Mouse (Mus musculus) lung, postnatal 36 days (tissue): Measurements from ENCODE around the gene Zfp553.
"Not testable (repeated sequence)": the region's sequence is repeated elsewhere in the genome, so short reads cannot be mapped to it uniquely, and the experiment has no call there.

Source experiments
- DNase-seq: peaks from one replicate; pipeline ENCODE4 v3.0.0; 2022; ENCODE audit warnings: mixed read lengths

Gene Zfp553

DNA sequence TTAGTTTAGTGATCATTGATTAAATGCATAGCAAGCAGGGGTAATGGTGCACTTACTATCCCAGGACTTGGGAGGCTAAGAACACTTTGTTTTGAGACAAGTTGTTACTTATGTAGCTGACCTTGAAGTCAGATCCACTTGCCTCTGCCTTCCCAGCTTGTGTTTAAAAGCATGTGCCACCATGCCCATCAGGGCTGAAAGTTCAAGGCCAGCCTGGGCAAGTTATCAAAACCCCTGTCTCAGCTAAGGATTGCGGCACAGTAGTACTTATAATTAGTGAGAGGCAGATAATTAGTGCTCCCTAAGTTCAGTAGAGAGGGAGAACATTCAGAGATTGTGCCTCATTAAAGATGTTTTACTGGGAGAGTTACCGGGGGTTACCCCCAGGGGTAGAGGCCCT lies 1.9 kb downstream of the Zfp553 start:
- DNase-seq = no peak

DNA sequence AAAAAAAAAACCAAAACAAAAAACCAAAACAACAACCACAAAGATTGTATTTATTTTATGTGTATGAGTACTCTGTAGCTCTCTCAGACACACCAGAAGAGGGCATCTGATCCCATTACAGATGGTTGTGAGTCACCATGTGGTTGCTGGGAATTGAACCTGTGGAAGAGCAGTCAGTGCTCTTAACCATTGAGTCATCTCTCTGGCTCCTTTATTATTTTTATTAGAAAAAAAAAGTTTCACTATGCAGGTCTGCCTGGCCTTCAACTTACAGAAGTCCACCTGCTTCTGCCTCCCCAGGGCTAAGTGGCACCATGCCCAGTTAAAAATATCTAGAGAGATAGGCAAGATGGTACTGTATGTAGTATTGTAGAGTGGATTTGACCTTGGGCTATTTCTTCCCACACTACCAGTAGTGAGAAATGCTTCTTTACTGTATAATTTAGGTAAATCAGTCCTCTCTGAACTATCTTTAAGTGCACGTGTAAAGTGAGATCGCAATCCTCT lies 10.6 kb downstream of the Zfp553 start:
- no peak for DNase-seq

DNA sequence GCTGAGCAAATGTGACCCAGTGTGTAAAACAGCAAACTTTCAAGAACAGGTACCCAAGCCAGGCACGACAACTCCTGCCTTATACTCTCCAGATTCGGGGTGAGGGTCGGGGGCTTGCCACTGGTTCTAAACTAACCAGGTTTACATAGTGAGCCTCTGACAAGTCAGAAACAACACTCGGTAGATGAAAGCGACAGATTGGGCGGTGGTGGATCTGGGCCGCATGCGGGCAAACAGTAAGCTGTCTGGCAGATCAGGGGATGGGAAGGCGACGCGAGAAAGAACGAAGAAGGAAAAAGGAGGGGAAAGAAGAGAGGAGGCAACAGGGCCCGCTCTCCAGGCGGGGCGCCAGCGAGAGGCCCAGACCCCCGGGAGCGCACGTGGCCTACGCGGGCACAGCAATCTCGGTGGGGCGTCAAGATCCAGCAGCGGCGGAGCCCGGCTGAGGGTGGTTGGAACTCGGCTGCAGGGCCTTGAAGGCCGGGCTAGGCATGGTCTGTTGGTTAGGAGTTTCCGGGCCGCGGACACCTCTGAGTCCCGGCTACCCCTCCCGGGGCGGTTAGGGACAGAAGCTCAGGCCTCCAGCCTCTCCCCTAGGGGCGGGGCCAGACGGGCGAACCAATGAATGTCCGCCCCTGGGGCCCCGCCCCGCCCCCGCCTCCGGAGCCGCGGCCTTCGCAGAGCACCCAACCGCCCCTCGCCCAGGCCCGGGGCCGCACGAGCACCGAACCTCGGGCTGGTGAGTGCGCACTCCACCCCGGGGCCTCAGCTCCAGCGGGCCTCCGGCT lies 11.2 kb downstream of the Zfp553 start, which contains the start of gene Zfp771:
Zfp771 (plus strand) TSS at position 405 of the 788 bp plus-strand sequence.
- peak; percentile 98 for DNase-seq

DNA sequence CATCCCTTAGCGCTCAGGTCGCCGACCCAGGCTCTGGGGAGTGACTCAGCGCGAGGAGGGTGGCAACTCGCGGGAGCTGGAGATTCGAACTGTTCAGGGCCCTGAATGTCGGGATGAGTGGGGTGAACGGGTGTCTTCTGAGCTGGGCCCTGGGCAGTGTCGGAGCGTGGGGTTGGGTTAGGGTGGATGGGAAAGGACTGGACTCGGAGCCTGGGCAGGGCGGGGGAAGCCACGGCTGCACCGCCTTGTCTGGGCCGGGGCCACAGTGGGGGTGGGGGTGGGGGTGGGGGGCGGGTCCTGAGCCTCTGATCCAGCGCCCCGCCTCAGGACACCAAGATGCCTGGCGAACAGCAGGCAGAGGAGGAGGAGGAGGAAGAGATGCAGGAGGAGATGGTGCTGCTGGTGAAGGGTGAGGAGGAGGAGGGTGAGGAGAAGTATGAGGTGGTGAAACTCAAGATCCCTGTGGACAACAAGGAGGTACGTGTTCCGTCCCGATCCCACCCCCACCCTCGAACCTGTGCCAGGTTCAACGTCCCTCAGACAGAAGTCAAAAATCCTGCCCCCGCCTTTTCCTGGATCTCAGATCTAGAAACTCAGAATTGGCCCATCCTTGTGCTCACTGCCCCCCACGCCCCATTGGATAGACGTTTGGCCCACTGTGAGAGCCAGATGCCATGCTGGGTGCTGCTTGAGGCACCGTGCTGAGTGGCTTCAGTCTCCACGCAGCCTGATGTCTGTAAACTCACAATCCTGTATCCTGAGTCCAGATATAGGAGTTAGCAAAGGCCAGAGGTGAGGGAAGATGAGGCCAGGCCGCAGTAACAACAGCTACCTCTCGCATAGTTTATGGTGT lies 12.0 kb downstream of the Zfp553 start:
- DNase-seq = peak; percentile 42

DNA sequence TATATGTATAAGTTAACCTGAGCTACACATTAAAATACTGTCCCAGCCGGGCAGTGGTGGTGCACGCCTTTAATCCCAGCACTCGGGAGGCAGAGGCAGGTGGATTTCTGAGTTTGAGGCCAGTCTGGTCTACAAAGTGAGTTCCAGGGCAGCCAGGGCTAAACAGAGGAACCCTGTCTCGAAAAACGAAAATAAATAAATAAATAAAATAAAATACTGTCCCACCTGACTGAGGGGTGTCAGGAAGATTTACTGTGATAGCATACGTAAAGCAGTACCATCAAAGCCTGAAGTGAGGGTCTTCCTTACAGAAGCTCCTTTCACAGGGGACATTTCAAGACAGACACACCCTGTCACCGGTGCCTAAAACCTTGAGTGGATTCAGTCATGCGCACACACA lies 17.6 kb downstream of the Zfp553 start:
- DNase-seq = not testable (repeated sequence)

DNA sequence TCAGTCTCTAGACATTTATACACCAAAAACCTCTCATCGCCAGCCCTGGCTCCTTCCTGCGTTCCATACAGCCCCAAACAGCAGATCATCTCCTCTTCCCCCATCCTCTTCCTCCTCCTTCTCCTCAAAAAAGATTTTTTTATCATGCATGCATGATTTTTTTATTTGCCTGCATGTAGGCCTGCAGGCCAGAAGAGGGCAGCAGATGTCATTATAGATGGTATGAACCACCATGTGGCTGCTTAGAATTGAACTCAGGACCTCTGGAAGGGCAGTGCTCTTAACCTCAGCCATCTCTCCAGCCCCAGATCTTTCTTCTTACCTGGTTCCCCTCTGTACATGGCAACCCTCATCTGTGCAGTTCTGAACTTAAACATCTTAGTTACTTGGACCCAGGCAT lies 19.6 kb downstream of the Zfp553 start:
- peak; percentile 55 for DNase-seq

DNA sequence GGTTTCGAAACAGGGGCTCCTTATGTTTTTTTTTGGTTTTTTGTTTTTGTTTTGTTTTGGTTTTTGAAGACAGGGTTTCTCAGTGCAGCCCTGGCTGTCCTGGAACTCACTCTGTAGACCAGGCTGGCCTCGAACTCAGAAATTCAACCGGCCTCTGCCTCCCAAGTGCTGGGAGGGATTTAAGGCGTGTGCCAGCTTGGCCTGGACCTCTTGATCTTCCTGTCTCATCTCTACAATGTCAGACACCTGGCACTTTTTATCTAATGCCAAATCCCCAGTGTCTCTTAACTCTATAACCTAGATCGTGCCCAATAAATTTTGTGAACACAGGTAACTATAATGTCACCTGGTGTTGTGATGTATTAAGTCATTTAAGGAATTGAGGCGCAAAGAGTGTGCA lies 20.5 kb downstream of the Zfp553 start:
- no peak for DNase-seq

DNA sequence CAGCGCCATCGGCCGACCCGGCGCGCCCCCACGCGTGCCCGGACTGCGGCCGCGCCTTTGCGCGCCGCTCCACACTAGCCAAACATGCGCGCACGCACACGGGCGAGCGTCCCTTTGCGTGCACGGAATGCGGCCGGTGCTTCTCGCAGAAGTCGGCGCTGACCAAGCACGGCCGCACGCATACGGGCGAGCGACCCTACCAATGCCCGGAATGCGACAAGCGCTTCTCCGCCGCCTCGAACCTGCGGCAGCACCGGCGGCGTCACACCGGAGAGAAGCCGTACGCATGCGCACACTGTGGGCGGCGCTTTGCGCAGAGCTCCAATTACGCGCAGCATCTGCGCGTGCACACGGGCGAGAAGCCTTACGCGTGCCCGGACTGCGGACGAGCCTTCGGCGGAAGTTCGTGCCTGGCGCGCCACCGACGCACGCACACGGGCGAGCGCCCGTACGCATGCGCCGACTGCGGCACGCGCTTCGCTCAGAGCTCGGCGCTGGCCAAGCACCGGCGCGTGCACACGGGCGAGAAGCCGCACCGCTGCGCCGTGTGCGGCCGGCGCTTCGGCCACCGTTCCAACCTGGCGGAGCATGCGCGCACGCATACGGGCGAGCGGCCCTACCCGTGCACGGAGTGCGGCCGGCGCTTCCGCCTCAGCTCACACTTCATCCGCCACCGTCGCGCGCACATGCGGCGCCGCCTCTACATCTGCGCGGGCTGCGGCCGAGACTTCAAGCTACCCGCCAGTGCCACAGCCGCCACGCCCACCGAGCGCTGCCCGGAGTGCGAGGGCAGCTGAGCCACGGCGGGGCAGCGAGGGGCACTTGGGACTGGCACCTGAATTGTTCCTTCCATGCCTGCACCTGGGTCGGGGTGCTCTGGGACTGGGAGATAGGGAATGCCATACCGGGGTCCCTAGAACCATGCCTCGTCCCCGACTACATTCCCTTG lies 21.2 kb downstream of the Zfp553 start:
- DNase-seq = peak; percentile 96

DNA sequence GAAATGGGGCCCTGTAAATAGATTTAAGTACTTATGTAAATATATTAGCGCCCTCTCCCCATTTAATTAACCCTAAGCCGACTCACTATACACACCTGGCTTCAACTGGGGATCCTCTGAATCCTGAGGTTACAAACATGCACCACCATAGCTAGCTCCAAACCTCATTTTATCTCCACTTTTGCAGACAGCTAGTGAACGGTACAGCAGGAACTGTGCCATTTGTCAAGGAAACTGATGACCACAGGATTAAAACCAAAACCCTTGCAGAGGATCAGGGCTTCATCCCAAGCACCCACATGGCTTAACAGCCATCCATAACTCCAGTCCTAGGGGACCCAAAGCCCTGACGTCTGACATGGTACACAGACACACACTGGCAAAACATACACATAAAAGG lies 22.1 kb downstream of the Zfp553 start:
- no peak for DNase-seq

DNA sequence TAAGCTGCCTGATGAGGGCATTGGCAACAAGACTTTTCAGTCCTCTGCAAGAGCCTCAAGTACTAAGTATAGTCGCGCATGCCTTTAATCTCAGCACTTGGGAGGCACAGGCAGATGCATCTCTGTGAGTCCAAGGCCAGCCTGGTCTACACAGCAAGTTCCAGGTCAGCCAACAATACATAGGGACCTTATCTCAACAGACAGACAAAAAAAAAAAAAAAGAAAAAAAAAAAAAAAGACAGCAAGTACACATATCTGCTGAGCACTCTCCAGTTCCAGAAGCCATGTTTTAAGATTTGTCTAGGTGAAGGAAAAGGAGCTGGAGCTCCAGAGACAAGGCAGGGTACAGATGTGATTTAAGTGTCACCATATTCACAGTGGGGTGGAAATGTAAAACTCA lies 23.1 kb downstream of the Zfp553 start:
- DNase-seq = no peak

DNA sequence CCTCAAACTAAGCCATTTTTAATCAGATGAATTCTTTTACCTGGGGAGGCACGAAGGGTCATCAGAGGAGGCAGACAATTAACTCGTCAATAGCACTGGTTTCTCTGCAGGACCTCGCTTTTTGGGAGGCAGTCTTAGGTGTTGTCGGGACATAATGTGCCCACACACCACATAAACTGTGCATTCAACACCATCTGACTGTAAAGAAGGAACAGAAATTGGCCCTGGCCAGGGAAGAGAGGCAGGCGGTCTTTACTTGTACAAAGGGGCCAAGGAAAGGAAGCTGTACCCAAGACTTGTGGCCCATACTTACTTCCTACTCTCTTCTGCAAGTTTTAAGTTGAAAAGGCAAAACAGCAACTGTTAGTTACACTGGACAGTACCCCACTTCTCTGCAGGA lies 23.7 kb downstream of the Zfp553 start:
- DNase-seq = peak; percentile 18

DNA sequence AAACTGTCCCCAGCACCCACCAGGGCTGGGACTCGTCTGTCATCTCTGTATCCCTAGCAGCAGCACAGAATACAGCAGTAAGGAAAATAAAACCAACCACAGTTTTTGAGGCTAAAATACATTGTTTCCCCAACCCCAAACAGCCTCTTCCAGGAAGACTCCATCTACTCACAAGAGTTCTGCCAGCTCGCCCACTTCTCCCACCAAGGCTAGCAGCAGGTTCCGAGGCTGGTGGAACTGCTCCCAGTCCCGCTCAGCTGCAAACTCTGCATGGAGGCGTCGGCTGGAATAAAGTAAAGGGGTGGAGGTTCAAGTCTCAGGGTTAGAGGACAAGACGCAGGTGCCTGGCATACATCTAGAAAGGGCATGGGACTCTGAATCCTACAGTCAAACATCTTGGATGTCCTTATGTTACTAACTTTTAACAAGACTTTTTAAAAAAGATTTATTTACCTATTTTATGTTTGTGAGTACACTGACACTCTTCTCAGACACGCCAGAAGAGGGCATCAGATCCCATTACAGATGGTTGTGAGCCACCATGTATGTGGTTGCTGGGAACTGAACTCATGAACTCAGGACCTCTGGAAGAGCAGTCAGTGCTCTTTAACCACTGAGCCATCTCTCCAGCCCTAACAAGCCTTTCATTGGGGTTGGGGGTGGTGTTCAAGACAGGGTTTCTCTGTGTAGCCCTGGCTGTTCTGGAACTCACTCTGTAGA lies 26.5 kb downstream of the Zfp553 start:
- no peak for DNase-seq

DNA sequence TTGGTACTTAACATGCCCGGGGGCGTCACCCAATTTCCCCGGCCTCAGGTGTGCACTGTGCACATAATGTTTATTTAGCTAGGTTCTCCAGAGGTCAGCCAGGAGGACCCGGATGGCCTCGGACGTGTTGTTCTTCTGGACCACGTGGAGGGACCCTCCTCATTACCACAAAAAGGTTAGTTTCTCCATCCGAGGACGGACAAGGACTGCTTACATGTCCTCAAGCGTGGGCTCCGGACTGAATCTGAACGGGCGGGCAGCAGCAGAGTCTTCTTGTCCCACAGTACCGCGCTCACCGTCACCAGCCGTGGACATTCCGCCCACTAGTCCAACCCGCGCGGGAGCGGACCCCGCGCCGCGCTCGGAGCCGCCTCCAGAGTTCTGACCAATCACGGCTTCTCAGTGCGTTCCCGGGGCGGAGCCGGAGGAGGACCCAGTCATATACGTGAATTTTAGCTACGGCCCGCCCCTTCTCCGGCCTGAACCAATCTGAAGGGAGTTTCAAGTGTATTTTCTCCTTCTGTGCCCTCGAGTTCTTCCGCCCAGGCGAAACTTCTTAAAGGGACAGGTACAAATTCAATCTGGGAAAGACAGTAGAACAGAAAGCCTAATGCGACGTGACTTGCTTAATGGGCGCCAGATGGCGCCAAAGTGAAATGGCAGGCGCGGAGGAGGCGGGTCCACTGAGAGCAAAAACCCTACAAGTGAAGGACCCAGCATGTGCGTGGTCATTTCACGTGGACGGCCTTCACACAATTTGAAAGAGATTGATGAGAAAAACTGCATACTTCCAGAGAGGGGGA lies 27.6 kb downstream of the Zfp553 start, which contains the start of gene Dctpp1:
Dctpp1 (minus strand) TSS at position 401 of the 803 bp plus-strand sequence.
- DNase-seq = peak; percentile 100

DNA sequence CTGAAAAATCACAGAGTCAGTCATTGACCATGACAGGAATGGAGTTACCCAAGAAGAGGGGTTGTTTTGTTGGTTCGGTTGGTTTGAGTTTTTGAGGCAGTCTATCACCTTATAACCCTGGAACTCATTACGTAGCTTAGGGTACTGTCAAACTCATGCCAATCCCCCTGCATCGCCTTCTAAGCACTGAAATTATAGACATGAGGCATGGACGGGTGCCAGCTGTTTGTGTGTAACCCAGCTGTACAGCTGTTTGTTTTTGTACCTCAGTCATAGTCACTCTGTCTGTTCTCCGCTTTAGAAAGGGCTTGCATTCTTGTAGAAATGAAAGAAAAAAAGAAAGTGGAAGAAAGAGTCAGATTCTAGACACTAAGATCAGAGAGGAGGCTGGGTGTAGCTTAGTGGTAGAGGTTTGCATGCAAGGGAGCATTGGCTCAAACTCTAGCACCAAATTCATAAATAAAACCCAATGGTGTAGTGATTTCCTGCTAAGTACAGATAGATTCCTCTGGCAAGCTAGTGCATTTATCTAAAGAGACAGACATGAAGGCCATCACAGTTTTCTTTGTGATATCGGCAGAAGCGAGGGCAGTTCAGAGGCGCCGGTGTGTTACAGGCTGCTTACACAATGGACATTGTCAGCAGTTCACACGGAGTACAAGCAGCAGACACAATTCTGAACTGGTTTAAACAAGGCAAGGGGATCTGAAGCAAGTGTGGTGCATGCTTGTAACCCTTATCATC lies 29.5 kb downstream of the Zfp553 start:
- DNase-seq = no peak

DNA sequence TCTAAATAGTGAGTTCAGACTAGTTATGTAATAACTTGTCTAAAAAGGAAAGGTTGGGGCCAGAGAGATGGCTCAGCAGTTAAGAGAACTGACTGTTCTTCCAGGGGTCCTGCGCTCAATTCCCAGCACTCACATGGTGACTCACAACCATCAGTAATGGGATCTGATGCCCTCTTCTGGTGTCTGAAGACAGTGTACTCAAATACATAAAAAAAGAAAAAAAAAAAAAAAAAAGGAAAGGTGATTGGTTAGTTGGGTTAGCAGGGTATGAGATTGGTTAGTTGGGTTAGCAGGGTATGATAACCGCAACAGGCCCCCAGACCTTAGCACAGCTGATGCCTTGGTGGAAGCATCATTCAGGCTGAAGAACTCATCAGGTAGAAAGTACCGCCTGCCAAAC lies 30.7 kb downstream of the Zfp553 start:
- no peak for DNase-seq

DNA sequence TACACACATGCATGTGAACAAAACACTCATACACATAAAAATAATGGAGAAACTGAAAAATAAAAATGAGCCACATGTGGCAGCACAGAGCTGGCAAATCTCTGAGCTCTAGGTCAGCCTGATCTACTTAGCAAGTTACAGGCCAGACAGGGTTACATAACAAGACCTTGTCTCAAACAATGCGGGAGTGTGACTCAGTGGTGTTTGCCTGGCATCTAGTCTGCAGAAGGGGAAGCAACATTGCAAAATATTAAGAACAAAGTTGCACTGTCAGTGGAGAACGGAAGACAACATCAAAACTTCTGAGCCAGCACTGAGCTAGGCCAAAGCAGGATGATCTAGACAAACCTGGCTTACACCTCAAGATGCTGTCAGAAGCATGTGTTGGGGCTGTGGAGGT lies 37.4 kb downstream of the Zfp553 start:
- DNase-seq = peak; percentile 40

DNA sequence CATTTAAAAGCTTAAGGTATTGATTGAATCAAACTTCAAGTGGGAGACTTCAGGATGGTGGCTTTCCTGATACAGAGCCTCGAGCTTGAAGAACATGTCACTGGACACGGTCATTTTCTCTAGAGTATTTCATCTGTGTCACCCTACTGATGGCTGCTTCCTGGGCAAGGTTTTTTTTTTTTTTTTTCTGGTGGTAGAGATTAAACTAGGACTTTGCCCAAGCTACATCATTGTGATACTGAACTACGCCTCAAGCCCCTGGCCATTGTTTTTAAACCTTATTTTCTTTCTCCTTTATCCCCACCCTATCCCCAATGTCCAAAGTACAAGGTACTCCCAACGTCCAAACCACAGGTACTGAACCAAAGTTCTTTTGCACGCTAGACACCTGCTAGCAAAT lies 37.8 kb downstream of the Zfp553 start:
- DNase-seq = no peak

DNA sequence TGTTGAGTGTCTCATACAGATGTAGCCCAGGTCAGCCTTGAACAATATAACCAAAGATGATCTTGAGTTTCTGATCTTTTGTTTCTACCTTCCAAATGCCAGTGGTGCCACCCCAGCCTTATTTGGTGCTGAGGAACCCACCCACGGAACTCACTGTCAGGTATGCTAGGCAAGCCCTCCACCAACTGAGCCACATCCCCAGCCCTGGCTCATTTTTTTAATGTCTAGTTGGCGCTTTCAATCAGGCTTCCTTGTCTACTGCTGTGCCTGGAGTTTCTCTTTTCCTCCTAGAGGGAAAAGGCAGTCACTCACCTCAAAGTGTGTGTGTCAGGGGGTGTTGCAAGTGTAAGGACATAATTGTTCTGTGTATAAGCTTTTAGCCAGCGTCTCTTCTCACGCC lies 38.2 kb downstream of the Zfp553 start:
- DNase-seq = no peak

DNA sequence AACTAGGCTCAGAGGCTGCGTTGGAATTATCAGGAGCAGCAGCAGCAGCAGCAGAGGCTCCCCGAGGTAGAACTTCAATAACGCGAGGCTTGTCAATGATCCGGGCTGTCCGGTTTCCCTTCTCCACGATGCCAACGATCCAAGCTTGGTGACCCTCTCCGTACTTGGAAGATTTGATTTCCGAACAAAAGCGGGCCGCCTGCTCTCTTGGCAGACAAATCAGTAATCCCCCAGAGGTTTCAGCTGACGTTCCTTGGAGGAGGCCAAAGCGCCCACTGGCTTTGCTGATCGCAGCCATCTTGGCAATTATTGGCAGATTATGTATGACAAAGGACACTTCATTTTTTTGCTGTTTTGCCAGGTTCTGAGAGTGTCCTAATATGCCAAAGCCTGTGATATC lies 39.7 kb downstream of the Zfp553 start:
- DNase-seq = no peak
